Mouse (Mus musculus) adrenal gland, postnatal 10 days (tissue): ENCODE data around the gene Zfp292. TPM values are rescaled to one million over a fixed set of nuclear protein-coding genes. Genes with fewer than 3 reads are reported as not detected.

Experiments used
- DNase-seq: peaks from one replicate; pipeline ENCODE4 v3.0.0; 2021; ENCODE audit warnings: mixed read lengths
- total RNA-seq, 2 experiments: library from RNA; stranded (reverse); gene quantifications; 2 replicates each; pipeline ENCODE4 v1.2.3; 2021

Gene Zfp292
- total RNA-seq, 2 experiments from 2014 or later, result 17.8 to 22.9 TPM

DNA sequence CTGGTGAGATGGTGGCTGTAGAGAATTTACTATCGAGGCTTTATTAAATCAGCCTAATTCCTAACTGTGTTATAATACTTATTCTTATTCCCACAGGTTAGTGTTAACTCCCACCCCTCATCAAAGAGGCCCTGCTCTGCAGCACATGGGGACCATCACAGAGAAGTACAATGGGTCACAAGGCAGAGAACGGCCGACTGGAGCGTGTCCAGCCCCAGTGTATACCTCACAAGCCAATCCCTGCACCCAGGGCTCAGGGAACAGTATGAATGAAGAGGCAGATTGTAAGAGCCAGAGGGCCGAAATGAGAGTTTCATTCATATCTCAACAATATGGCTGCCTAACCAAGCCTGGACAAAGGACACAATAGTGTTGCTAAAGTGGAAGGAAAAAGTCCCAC is 86.5 kb downstream of the Zfp292 start:
- DNase-seq, result no peak

DNA sequence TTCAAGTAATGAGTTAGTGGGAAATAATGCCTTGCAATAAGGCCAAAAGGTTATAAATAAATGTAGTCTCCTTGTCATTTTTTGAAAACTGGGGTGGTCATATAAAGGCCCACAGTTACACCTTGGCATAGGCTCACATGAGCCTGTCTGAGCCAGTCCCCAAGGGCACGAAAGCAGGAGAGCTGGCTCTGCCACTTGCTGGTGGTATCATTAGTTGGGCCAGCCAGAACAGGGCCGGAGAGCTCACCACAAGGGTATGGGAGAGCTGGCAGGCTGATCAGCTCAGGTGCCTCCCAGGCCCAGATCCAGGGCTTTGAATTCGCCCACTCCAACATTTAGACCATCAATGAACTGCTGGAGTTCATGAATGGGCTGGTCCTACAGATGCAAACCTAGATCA is 96.3 kb downstream of the Zfp292 start:
- no peak for DNase-seq

DNA sequence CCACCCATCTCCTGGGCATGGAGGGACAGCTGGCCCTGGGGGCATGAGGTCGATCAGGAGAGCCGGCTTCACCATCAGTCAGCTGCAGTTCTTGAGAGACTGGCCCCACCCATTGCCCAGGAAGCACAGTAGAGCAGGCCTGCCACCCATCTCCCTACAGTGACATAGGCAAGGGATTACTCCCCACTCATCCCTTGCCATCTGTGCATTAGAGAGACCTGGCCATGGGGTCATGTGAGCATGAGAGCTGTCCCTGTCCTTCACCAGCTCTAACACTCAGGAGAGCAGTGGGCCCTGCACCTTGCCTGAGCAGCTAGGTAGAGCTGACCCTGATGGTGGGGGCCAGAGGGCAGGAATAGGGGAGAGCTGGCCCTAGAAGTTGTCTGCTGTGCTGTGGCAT is 97.1 kb downstream of the Zfp292 start:
- no peak for DNase-seq

DNA sequence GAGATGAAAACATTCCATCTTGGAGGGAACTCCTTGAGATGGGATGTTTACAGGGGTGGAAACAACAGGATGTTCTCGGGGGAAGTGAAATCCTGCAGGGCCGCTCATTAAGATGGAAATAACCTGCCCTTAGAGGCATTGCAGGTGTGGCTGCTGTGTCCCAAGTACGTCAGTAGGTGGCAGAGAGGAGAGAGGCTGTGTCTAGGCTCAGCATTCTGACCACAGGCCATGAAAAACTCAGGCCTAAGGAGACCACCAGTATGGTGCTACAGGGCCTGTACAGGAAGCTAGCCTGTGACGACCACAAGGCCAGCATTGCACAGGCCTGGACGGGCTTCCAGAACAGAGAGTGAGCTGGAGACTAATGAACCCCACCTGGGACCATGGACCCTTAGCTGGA is 97.9 kb downstream of the Zfp292 start:
- DNase-seq, result peak; percentile 15

DNA sequence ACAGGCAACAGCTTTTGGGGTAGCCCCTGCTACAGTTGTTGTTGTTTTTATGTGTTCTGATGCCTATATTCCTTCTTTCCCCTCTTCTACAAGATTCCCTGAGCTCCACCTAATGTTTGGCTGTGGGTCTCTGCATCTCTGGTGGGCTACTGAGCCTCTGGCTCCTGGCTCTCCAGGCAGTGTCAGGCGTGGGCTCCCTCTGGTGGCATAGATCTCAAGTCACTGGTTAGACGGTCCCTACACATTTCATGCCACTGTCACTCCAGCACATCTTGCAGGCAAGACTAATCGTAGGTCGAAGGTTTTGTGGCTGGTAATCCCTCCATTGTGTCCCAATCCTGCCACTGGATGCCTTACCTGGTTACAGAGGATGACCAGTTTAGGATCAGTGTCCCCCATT is 100.0 kb downstream of the Zfp292 start:
- no peak for DNase-seq

DNA sequence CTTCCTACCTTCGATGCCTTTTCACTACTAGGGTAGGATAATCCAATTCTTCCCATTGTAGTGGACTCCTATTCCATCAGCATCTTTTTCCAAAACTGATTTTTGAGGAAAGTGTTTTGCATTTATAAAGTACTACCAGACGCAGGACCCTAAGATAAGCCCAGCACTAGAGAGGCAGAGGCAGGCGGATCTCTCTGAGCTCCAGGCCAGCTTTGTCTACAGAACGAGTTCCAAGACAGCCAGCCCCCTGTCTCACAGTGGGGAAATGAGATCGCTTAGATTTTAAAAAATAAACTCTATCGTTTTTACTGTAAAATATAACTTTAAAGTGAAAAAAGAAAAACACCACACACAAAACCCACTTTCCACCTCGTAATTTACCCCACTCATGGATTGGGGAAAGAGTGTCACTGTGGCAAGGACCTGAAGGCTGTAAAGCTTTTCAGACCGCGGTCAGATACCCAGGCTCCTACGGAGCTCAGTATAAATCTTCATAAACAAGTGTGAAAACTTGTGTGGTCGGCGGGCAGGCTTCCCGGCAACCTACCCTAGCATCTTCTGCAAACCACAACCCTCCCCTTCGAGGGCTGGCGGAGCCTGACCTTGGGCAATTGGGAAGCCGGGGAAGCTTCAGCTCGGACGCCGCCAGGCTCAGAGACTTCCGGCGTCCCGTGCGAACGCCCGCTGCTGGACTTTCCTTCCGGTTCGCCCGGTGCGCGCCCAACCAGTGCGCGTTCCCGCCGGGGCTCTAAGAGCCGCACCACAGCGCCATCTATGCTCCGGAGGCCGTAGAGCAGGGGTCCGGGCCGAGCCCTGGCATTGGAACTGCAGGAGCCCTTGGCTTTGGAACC is 104.9 kb downstream of the Zfp292 start, which contains the start of gene Smim8:
TSS of gene Smim8 (minus strand) at position 747 of the 851 bp plus-strand sequence.
- DNase-seq, result peak; percentile 97

DNA sequence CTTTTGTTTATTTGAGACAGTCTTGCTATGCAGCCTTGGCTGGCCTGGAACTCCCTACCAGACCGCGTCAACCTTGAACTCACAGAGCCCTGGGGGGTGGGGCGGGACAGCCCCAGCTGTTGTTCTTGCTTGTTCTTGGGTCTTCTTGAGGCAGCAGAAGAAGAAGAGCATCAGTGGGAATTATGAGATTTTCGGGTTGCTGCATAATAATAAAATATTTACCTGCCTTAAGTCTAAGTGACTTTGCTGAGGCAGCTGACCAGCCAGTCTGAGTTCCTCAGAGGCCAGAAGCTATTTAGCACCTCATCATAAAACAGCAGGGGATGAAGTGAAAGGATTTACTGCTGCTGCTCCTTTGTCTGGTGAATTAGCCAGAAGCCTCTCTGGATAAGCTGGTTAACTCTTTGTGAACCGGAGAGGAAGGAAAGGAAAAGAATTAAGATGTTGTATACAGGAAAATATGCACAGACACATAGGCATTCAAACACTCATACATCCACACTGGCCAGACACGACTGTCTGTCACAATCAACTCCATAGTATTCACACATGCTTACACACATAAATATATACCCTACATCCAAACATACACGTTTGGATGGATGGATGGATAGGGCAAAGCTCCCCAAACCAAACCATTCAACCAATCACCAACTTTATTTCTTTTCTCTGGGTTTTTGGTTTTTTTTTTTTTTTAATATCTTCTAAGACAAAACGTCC is 110.9 kb downstream of the Zfp292 start:
- no peak for DNase-seq

DNA sequence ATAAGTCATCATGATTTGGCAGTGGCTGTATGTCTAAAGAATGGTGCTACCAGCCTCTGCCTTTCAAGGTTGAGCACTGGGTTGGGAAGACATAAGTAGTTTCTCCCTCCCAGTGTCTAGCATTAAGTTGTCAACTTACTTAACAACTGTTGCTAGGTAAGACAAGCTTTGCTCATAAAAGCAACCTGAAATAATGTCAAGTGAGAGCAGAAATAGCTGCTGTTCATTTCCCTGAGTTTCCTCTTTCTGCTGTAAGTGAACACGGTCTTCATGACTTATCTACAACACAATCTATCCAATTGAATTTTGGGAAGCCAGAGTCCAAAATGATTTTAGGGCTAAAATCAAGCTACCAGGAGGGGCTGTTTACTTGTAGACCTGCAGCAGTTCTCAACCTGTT is 126.6 kb downstream of the Zfp292 start, which contains the start of gene Gm136:
TSS of gene Gm136 (minus strand) at position 101 of the 400 bp plus-strand sequence.
- DNase-seq, result no peak

Other genes with a start within 250 kb of the Zfp292 start
- 10 to 100 TPM; 32.7 to 35.1 TPM for gene Slc35a1, start 195.5 kb downstream of the Zfp292 start, total RNA-seq
- under 1 TPM; 0.55 to 0.87 TPM for gene Cfap206, start 152.8 kb downstream of the Zfp292 start, total RNA-seq
- not detected for gene Gm136, start 126.7 kb downstream of the Zfp292 start, total RNA-seq
- gene Smim8, start 104.5 kb downstream of the Zfp292 start, total RNA-seq, result 10 to 100 TPM; 26.7 to 30.1 TPM
- not detected for gene Cga, start 10.8 kb upstream of the Zfp292 start, total RNA-seq